Mouse (Mus musculus) lung, adult 2 months (tissue): Measurements from ENCODE around the gene Olfr524. TPM values are rescaled to one million over a fixed set of nuclear protein-coding genes. Genes with fewer than 3 reads are reported as not detected.

ENCODE experiments used
- DNase-seq: peaks from one replicate; pipeline ENCODE4 v3.0.0; 2022
- H3K4me1 ChIP-seq: fragments of 200-500 bp; 2 replicates; pipeline ENCODE4 v1.6.1; 2011; ENCODE audit warnings: low read length; ENCODE audit not compliant: control insufficient read depth, insufficient read depth
- H3K4me3 ChIP-seq: fragments of 200-500 bp; replicated peaks from 2 replicates; pipeline ENCODE3; 2011; ENCODE audit warnings: low read depth, mild to moderate bottlenecking, control low read depth, low read length; ENCODE audit errors: extremely low read depth
- CTCF ChIP-seq: fragments of 200-500 bp; IDR thresholded peaks from 2 replicates; pipeline ENCODE4 v1.5.1; 2011; ENCODE audit warnings: mild to moderate bottlenecking, low read length, control low read depth; ENCODE audit not compliant: insufficient read depth
- POLR2A ChIP-seq: fragments of 200-500 bp; IDR thresholded peaks from 2 replicates; pipeline ENCODE4 v1.6.1; 2011; ENCODE audit warnings: low read depth, mild to moderate bottlenecking, control low read depth, low read length, borderline replicate concordance; ENCODE audit errors: extremely low read depth
- WGBS: fragments of 180-500 bp; shearing (Covaris S2); methylation state at CpG from one replicate; pipeline ENCODE4 v1.1.7; 2018; 5-methylcytosine and 5-hydroxymethylcytosine counted together
- polyA plus RNA-seq: library from polyadenylated mRNA; depleted of rRNA; stranded (reverse); fragments of >200 nt; gene quantifications from 2 replicates; pipeline ENCODE4 v1.2.3, GENCODE M21; 2012

Olfr524 gene
- polyA plus RNA-seq, 1 experiment = not detected

- no peak overlapping the region for H3K4me3 ChIP-seq
- no peak for TF ChIP-seq POLR2A
- no peak for TF ChIP-seq CTCF
- WGBS = 50% methylated on average over 3 of the region's 3 CpGs
- no peak for DNase-seq
- no peaks in the 10 kb centered on the region for H3K4me1 ChIP-seq
Measured at GRCm38 (mm10) chr7:140208677-140209076, 2.9 kb upstream of the Olfr524 start.

- 47% methylated on average over 8 of the region's 8 CpGs for WGBS
- TF ChIP-seq CTCF (no peak), POLR2A (no peak)
- no peak for DNase-seq
Measured at GRCm38 (mm10) chr7:140208153-140208552, 2.4 kb upstream of the Olfr524 start.

DNA sequence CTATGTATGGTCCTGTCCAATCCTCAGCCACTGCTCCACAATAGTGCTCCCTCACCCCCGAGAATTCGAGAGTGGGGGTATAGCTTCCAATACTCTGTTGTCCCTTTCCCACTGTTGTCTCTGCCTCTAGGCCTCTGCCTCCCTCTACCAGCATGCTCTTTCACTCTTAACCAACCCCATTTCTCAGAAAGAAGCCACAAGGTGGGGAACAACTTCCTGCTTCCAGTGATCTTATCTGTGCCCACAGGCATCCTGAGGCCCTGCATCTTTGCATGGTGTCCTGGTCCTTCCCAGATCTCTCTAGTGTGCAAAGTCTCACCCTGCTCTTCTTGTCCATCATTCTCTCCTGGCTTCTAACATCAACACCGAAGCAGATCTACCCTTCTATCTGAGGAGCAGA lies 1.1 kb upstream of the Olfr524 start:
- TF ChIP-seq CTCF (no peak), POLR2A (no peak)
- Histone ChIP-seq H3K4me1 (no peaks in the 10 kb centered on the region), H3K4me3 (no peak overlapping the region)
- no peak for DNase-seq
- WGBS = 86% methylated on average over 3 of the region's 3 CpGs

More at GRCm38 (mm10) chr7:140208153-140208552, 2.4 kb upstream of the Olfr524 start:
- no peak overlapping the region for H3K4me3 ChIP-seq
- no peaks in the 10 kb centered on the region for H3K4me1 ChIP-seq

GRCm38 (mm10) chr7:140201090-140201489 lies 4.7 kb downstream of the Olfr524 start:
- Histone ChIP-seq H3K4me1 (no peaks in the 10 kb centered on the region), H3K4me3 (no peak overlapping the region)
- no peak for DNase-seq
- TF ChIP-seq POLR2A (no peak), CTCF (no peak)
- 79% methylated on average over 4 of the region's 4 CpGs for WGBS

GRCm38 (mm10) chr7:140196002-140196401 lies 9.8 kb downstream of the Olfr524 start:
- DNase-seq = no peak
- Histone ChIP-seq H3K4me1 (no peaks in the 10 kb centered on the region), H3K4me3 (no peak overlapping the region)
- TF ChIP-seq POLR2A (no peak), CTCF (no peak)
- 72% methylated on average over 8 of the region's 8 CpGs for WGBS

DNA sequence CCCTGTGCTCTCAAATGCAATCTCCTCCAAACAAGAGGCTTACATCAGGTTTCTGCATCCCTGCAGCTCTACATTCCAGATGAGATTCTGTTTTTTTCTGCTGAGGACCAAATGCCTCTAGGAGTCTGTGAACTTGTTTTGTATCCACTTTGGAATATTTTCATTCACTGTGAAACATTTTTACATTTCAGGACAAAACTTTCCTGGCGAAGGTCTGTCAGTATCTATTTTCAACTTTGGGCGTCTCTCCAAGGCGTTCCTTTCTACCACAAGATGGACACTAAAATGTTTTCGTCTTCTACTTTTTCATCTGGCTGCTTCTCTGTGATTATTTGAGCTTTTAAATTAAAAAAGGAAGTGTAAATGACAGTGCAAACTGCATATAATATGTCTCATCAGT lies 11.7 kb downstream of the Olfr524 start:
- no peak for DNase-seq
- H3K4me3 ChIP-seq = no peak overlapping the region
- no peaks in the 10 kb centered on the region for H3K4me1 ChIP-seq
- TF ChIP-seq CTCF (no peak), POLR2A (no peak)
- 78% methylated on average over 4 of the region's 4 CpGs for WGBS

DNA sequence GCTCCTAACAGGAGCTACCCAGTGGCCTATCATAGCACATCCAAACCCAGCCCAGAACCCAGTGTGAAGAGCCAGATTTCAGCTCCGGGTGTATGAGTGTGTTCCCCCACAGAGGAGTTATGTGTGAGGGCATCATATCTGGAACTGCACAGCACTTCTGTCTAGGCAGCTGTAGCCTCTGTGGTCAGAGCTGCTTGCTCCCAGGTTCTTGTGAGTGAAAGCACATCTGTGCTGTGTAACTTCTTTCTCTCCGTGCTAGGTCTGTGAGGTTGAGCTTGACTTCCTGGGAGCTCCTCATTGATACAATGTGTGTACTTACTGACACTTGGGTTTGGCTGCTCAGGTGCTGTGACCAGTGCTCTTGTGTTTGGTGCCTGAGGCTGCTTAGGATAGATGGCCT lies 12.9 kb downstream of the Olfr524 start:
- Histone ChIP-seq H3K4me3 (no peak overlapping the region), H3K4me1 (no peaks in the 10 kb centered on the region)
- DNase-seq = no peak
- no peak for TF ChIP-seq CTCF
- TF ChIP-seq POLR2A = no peak
- 69% methylated on average over 2 of the region's 2 CpGs for WGBS

DNA sequence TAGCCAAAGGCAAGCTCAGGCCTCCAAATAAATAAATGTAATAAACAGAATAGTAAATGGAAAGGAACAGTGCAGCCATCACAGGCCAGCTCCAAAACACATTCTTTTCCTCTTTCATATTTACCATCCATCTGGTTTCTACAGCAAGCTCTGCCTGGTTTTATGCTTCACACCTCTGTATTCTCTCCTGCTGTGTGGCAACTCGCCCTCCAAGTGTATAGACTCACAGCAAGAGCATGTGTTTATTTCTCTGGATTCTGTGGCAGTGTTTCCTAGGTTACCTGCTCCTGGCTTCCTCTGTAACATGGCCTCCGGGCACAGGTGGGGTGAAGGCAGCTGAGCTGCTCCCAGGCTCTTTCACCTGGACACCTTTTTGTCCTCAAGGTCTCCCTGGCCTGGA lies 13.3 kb downstream of the Olfr524 start:
- Histone ChIP-seq H3K4me1 (no peaks in the 10 kb centered on the region), H3K4me3 (no peak overlapping the region)
- TF ChIP-seq POLR2A (no peak), CTCF (no peak)
- no peak for DNase-seq
- 39% methylated on average over 2 of the region's 2 CpGs for WGBS

DNA sequence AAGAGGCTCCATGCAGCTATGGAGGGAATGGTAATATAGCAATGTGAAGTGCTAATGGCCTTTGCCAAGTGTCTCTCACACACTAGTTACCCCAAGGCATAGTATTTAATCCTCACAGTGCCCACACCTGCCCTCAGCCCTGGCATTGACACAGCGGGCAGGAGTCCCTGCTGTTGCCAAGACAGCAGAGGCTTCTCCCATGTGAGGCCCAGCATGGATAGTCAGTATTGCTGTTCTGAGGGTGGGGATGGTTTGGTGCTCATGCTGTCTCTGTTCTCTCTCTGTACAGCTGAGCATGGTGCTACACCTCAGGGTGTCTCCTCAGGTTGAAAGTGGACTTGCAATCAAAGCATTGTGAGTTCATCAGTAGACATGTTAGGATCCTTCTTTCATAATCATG lies 15.3 kb downstream of the Olfr524 start:
- DNase-seq = no peak
- TF ChIP-seq POLR2A = no peak
- no peak for TF ChIP-seq CTCF
- 84% methylated on average over 1 of the region's 1 CpGs for WGBS
- Histone ChIP-seq H3K4me3 (no peak overlapping the region), H3K4me1 (no peaks in the 10 kb centered on the region)

DNA sequence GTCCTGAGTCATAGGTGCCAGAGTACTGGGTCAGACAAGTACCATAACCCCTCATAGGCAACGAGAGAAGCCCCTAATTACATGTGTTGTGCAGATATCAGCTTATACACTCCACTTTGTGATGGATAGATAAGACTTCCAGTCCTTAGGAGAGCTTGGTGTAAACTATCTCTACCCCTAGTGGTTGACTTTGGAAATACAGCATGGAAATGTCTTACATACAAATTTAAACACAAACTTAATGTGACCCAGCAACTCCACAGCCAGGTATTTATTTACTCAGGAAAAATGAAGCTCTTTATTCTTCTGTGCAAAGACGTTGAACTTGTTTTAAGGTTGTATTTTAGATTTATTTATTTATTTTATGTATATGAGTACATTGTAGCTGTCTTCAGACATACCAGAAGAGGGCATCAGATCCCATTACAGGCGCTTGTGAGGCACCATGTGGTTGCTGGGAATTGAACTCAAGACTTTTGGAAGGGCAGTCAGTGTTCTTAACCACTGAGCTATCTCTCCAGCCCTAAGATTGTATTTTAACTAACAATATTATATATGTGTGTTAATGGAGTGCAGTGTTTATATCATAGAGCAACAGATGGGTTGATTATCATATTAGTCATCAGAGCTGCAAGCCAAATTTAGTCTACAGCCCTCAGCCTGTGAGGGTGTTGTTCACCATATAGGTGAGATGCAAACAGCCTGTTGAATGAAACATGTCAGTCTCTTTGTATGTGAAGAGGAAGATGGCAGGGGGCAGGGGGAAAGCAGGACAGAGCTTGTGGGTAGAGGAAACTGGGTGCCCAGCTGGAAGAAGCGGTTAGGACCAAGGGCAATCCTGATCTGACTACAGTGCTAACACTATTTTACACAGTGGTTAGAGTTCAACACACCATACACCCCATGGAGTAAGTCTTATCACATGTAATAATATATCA lies 17.1 kb downstream of the Olfr524 start:
- DNase-seq = no peak
- 55% methylated on average over 4 of the region's 4 CpGs for WGBS
- H3K4me1 ChIP-seq = no peaks in the 10 kb centered on the region
- TF ChIP-seq CTCF = no peak
- no peak overlapping the region for H3K4me3 ChIP-seq

GRCm38 (mm10) chr7:140187721-140188390 lies 17.9 kb downstream of the Olfr524 start:
- no peak overlapping the region for H3K4me3 ChIP-seq
- TF ChIP-seq CTCF (no peak), POLR2A (no peak)
- no peak for DNase-seq
- no peaks in the 10 kb centered on the region for H3K4me1 ChIP-seq
- WGBS = 76% methylated on average over 7 of the region's 7 CpGs
